Mouse (Mus musculus) embryonic facial prominence, embryonic 12.5 days (tissue): ENCODE results near the gene Trip4. TPM values are rescaled to one million over a fixed set of nuclear protein-coding genes. Genes with fewer than 3 reads are reported as not detected.

Experiments
- ATAC-seq: fragments of 200-750 bp; cut with Nextera tagmentation; 2 replicates; pipeline ENCODE4 v1.8.0; 2017; ENCODE audit not compliant: insufficient number of reproducible peaks, insufficient read depth, low FRiP score, low TSS enrichment
- H3K27ac ChIP-seq: fragments of 300-500 bp; sonication (generic); 2 replicates; pipeline ENCODE4 v1.5.1; 2016; ENCODE audit warnings: mild to moderate bottlenecking
- H3K27me3 ChIP-seq: fragments of 300-500 bp; sonication (generic); 2 replicates; pipeline ENCODE4 v1.6.1; 2016; ENCODE audit warnings: mild to moderate bottlenecking, moderate library complexity
- H3K36me3 ChIP-seq: fragments of 300-500 bp; sonication (generic); 2 replicates; pipeline ENCODE4 v1.6.1; 2016; ENCODE audit warnings: mild to moderate bottlenecking
- H3K4me1 ChIP-seq: fragments of 300-500 bp; sonication (generic); 2 replicates; pipeline ENCODE4 v1.6.1; 2016
- H3K4me2 ChIP-seq: fragments of 300-500 bp; sonication (generic); replicated peaks from 2 replicates; pipeline ENCODE4 v1.6.1; 2016; ENCODE audit warnings: mild to moderate bottlenecking, moderate library complexity
- H3K4me3 ChIP-seq: fragments of 300-500 bp; sonication (generic); 2 replicates; pipeline ENCODE4 v1.5.1; 2016; ENCODE audit warnings: mild to moderate bottlenecking
- H3K9ac ChIP-seq: fragments of 300-500 bp; sonication (generic); 2 replicates; pipeline ENCODE4 v1.6.1; 2016; ENCODE audit warnings: mild to moderate bottlenecking, moderate library complexity
- H3K9me3 ChIP-seq: fragments of 300-500 bp; sonication (generic); 2 replicates; pipeline ENCODE4 v1.6.1; 2016; ENCODE audit warnings: mild to moderate bottlenecking, moderate library complexity
- WGBS: fragments of 180-500 bp; shearing (Covaris S2); methylation state at CpG from one replicate; pipeline ENCODE4 v1.1.7; 2016; 5-methylcytosine and 5-hydroxymethylcytosine counted together
- polyA plus RNA-seq: library from polyadenylated mRNA; unstranded; fragments of >200 nt; fragmentation: Nextera tagmentation; extraction: Ambion mirVana; gene quantifications from 2 replicates; pipeline ENCODE4 v1.2.1, GENCODE M21; 2016

The Trip4 gene
- polyA plus RNA-seq, 1 experiment from 2014 or later = 41.5 TPM

DNA sequence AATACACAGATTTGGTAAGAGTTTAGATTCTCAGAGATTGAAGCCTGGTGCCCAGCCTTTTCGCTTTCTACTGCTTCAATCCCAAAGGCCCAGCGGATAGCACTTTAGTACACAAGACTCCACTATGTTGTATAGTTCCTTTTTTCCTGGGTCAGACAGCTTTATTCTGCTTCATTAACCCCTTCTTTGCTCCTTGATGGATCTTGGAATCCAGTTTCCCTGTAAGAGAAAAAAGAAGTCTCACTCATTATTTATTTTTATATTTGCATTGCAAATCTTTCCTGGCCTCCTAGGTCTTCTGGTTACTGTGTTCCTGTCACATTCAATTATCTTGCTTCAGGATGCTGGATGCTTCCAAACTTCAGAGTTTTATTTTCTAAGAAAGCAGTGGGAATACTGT, 75.4 kb downstream of the Trip4 start:
- H3K4me1 ChIP-seq = peaks cover 5% of the 10 kb centered on the region; the same call in 1 of the 2 replicates
- no peaks in the 10 kb centered on the region for H3K9me3 ChIP-seq
- no peak overlapping the region for H3K4me2 ChIP-seq
- no peak for ATAC-seq
- no peak overlapping the region for H3K9ac ChIP-seq
- H3K36me3 ChIP-seq = peaks cover 9% of the 10 kb centered on the region
- 67% methylated on average over 2 of the region's 2 CpGs for WGBS
- H3K4me3 ChIP-seq = no peak overlapping the region
- H3K27ac ChIP-seq = no peak overlapping the region
- H3K27me3 ChIP-seq = no peaks in the 10 kb centered on the region

DNA sequence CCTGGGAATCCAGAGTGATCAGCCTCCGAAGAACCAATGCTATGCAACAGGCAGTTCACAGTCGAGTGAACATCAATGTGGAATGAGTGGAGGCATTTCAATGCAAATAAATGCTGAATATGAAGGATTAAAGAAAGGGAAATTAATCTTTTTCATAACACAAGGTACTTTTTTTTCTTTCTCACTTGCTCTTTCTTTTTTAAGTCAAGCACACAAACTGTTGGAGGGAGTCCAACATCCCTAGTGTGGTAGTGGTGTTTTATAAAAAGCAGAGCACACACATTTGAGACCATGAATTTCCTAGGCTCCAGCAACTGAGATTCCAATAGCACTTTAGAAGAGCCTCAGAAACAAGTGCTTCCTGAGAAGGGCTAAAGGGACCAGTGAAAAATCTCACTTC, 76.6 kb downstream of the Trip4 start:
- no peak overlapping the region for H3K4me2 ChIP-seq
- H3K27ac ChIP-seq = no peak overlapping the region
- H3K4me1 ChIP-seq = peaks cover 8% of the 10 kb centered on the region; the same call in 1 of the 2 replicates

DNA sequence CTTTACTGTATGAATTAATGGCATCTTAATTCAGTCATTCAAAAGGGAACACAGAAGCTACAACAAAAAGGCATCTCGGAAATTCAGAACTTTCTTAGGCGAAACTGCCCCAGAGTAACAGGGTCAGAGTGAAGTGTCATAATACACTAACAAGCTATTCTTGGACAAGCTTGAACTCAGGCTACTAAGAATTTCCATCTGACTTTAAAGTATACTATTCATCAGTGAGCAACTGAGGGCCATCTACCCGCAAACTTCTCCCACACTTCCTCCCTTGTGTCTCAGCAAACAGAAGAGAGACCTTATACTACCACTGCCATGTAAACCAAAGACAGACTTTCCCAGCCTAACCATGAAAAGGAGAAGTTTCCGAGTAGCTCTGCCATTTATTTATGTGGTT, 77.4 kb downstream of the Trip4 start:
- no peak overlapping the region for H3K4me3 ChIP-seq
- no peaks in the 10 kb centered on the region for H3K27me3 ChIP-seq
- ATAC-seq = no peak
- no peaks in the 10 kb centered on the region for H3K9me3 ChIP-seq
- H3K4me2 ChIP-seq = no peak overlapping the region
- WGBS = 70% methylated on average over 4 of the region's 4 CpGs
- no peak overlapping the region for H3K27ac ChIP-seq
- no peak overlapping the region for H3K9ac ChIP-seq
- H3K36me3 ChIP-seq = no peaks in the 10 kb centered on the region; the same call in 1 of the 2 replicates
- H3K4me1 ChIP-seq = peaks cover 10% of the 10 kb centered on the region

More for the DNA sequence above, 76.6 kb downstream of the Trip4 start:
- WGBS = 68% methylated on average over 2 of the region's 2 CpGs
- no peak for ATAC-seq
- no peaks in the 10 kb centered on the region for H3K9me3 ChIP-seq
- peaks cover 3% of the 10 kb centered on the region for H3K36me3 ChIP-seq
- H3K4me3 ChIP-seq = no peak overlapping the region
- no peaks in the 10 kb centered on the region for H3K27me3 ChIP-seq
- H3K9ac ChIP-seq = no peak overlapping the region

- Histone ChIP-seq H3K9ac (no peak overlapping the region), H3K27me3 (no peaks in the 10 kb centered on the region), H3K27ac (no peak overlapping the region), H3K4me3 (no peak overlapping the region), H3K4me2 (no peak overlapping the region), H3K9me3 (no peaks in the 10 kb centered on the region), H3K36me3 (no peaks in the 10 kb centered on the region; the same call in 1 of the 2 replicates), H3K4me1 (peaks cover 18% of the 10 kb centered on the region)
- WGBS = 84% methylated on average over 4 of the region's 4 CpGs
- ATAC-seq = no peak
Observed at GRCm38 (mm10) chr9:65830255-65830654, 78.3 kb downstream of the Trip4 start.

DNA sequence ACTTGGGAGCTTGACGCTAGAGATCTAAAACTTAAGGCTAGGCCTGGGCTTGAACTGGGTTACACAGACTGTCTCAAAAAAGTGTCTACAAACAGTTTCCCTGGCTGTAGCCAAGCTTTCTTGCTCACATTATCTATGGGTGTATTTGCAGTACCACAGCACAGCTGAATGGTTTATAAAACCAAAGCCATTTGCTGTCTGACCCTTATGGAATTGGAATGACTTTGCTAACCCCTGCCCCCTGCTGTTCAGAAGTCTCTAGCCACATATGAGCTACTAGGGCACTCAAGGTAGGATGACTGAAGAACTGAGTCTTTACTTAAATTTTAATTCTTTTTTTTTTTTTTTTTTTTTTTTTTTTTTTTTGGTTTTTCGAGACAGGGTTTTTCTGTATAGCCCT, 79.2 kb downstream of the Trip4 start:
- Histone ChIP-seq H3K4me1 (peaks cover 19% of the 10 kb centered on the region), H3K9ac (no peak overlapping the region), H3K27me3 (no peaks in the 10 kb centered on the region), H3K4me3 (no peak overlapping the region), H3K36me3 (no peaks in the 10 kb centered on the region; the same call in 1 of the 2 replicates), H3K9me3 (no peaks in the 10 kb centered on the region), H3K27ac (no peak overlapping the region), H3K4me2 (no peak overlapping the region)
- 85% methylated on average over 1 of the region's 2 CpGs for WGBS
- ATAC-seq = no peak

- WGBS = 33% methylated on average over 3 of the region's 3 CpGs
- Histone ChIP-seq H3K4me3 (peak overlapping the region; percentile 87; the same call in 1 of the 2 replicates), H3K4me2 (peak overlapping the region; percentile 62), H3K36me3 (no peaks in the 10 kb centered on the region; the same call in 1 of the 2 replicates), H3K9me3 (no peaks in the 10 kb centered on the region), H3K4me1 (peaks cover 28% of the 10 kb centered on the region), H3K27ac (no peak overlapping the region), H3K27me3 (no peaks in the 10 kb centered on the region), H3K9ac (no peak overlapping the region)
- ATAC-seq = no peak
Observed at GRCm38 (mm10) chr9:65828511-65828910, 80.1 kb downstream of the Trip4 start.

DNA sequence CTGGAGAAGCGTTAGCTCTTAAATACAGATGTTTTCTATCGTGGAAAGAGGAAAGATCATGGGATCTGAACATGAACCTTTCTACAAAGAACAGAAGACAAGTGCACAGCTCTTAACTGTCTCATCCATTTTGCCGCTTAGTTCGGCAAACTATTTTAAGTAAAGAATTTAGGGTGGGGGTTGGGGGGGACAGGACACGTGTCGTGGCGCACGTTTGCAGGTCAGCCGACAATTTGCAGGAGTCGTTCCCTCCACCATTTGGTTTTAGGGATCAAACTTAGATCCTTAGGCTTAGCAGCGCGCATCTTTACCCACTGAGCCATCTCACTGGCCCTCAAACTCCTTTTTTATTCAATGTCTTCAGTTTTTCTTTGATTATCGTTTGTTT, 80.6 kb downstream of the Trip4 start:
- Histone ChIP-seq H3K4me2 (peak overlapping the region; percentile 62), H3K4me1 (peaks cover 30% of the 10 kb centered on the region), H3K36me3 (no peaks in the 10 kb centered on the region; the same call in 1 of the 2 replicates), H3K27ac (no peak overlapping the region), H3K9me3 (no peaks in the 10 kb centered on the region), H3K4me3 (peak overlapping the region; percentile 87), H3K9ac (0 out of 2 replicates have a peak overlapping the region, but pooled peaks have one; percentile 96), H3K27me3 (no peaks in the 10 kb centered on the region)
- 1% methylated on average over 13 of the region's 13 CpGs for whole genome bisulfite sequencing
- ATAC-seq = no peak

DNA sequence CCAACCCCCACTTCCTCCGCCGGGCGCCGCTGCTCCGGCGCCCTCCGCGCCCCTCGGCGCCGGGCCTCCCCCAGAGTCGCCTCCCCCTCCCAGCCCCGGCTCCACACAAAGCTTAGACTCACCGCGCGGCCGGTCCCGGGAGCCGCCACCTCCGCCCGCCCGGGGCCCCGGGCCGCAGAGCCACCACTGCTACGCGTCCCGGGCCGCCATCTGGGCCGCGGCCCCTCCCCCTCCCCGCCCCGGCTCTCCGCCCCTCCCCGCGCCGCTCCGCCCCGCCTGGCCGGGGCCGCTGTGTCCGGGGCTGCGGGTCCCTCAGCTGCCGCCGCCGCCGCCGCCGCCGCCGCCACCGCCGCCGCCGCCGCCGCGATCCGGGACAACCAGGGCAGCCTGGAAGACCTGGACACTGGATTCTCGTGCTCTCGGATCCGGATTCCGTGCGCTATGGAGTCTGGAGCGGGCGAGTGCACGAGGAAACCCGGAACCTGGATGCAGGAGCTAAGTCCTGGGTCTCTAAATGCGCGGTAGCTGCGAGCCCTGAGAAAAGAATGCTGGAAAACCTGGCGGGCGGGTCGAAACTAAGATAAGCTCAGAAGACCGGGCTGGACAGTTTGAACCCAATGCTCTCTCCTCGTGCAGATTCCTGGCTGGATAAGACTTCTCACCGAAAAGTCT, 81.1 kb downstream of the Trip4 start, which contains the start of gene Zfp609:
Zfp609 (minus strand) TSS at position 221 of the 672 bp plus-strand sequence.
- Histone ChIP-seq H3K9ac (peak within 1 kb of the TSS; percentile 96), H3K4me2 (peak within 1 kb of the TSS; percentile 62), H3K9me3 (no peaks in the 10 kb centered on the region), H3K4me3 (peak within 1 kb of the TSS; percentile 87), H3K27ac (peak within 1 kb of the TSS; percentile 99), H3K4me1 (peaks cover 30% of the 10 kb centered on the region), H3K27me3 (no peaks in the 10 kb centered on the region), H3K36me3 (no peaks in the 10 kb centered on the region; the same call in 1 of the 2 replicates)
- under 1% methylated on average over 42 of the region's 76 CpGs for WGBS
- ATAC-seq = peak; percentile 88

DNA sequence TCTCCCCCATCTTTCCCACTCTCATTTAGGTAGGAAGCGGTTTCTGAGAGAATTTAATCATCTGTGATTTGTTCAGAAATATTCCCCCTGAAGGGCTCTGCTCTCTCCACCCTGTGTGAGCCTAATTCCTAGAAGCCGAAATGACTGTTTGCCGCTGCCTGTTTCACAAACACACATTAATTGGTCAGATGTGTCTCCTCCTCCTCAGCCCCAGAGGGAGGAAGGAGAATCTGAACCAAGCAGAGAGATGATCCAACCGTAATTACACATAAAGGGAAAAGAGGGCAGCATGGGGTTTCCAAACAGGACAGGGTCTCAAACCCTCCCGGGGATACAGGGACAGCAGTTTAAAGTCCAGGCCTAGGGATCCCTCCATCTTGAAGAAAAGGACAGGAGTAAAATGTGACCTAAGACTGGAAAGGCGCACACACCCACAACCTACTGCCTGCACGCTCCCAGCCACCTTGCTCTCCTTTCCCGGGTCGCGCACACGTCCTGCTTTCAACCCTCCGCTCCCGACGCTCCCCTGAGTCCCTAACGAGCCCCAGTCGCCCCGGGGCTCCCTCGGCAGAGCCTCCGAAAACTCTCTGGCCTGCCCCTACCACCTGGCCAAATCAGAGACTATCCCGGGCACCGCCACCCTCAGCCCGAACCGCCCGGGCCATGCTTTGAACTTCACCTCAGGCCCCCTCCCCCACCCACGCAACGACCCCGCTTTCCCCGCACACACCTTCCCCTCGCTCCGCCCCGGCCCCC, 81.8 kb downstream of the Trip4 start:
- peak overlapping the region; percentile 99 for H3K27ac ChIP-seq
- H3K4me3 ChIP-seq = peak overlapping the region; percentile 87
- H3K4me1 ChIP-seq = peaks cover 30% of the 10 kb centered on the region
- H3K9ac ChIP-seq = peak overlapping the region; percentile 96
- no peaks in the 10 kb centered on the region; the same call in 1 of the 2 replicates for H3K36me3 ChIP-seq
- peak overlapping the region; percentile 62 for H3K4me2 ChIP-seq
- ATAC-seq = peak; percentile 58; the same call in 1 of the 2 replicates
- WGBS = 1% methylated on average over 31 of the region's 31 CpGs
- H3K9me3 ChIP-seq = no peaks in the 10 kb centered on the region
- no peaks in the 10 kb centered on the region for H3K27me3 ChIP-seq

GRCm38 (mm10) chr9:65826226-65826587, 82.4 kb downstream of the Trip4 start:
- Histone ChIP-seq H3K36me3 (no peaks in the 10 kb centered on the region), H3K9ac (peak overlapping the region; percentile 96), H3K9me3 (no peaks in the 10 kb centered on the region), H3K4me2 (peak overlapping the region; percentile 62), H3K27ac (peak overlapping the region; percentile 99), H3K27me3 (no peaks in the 10 kb centered on the region), H3K4me1 (peaks cover 30% of the 10 kb centered on the region), H3K4me3 (peak overlapping the region; percentile 87)
- 1% methylated on average over 4 of the region's 4 CpGs for WGBS
- 0 out of 2 replicates have a peak, but pooled peaks have one; percentile 30 for ATAC-seq

GRCm38 (mm10) chr9:65823716-65824462, 84.7 kb downstream of the Trip4 start:
- ATAC-seq = no peak
- no peak overlapping the region for H3K4me3 ChIP-seq
- H3K36me3 ChIP-seq = no peaks in the 10 kb centered on the region
- H3K4me1 ChIP-seq = peaks cover 30% of the 10 kb centered on the region
- no peak overlapping the region for H3K9ac ChIP-seq
- WGBS = 77% methylated on average over 10 of the region's 10 CpGs
- no peaks in the 10 kb centered on the region for H3K9me3 ChIP-seq
- no peaks in the 10 kb centered on the region for H3K27me3 ChIP-seq
- H3K4me2 ChIP-seq = no peak overlapping the region
- 0 out of 2 replicates have a peak overlapping the region, but pooled peaks have one; percentile 41 for H3K27ac ChIP-seq
